Mouse (Mus musculus) megakaryocyte, adult 5-6 weeks (primary cell): ENCODE measurements around the gene Tcf7l2. TPM values are rescaled to one million over a fixed set of nuclear protein-coding genes. Genes with fewer than 3 reads are reported as not detected.

ENCODE experiments used
- ATAC-seq: 2 replicates; pipeline ENCODE4 v1.8.0; 2016; ENCODE audit warnings: mild to moderate bottlenecking, inconsistent platforms; ENCODE audit not compliant: poor library complexity, severe bottlenecking
- total RNA-seq, 2 experiments: library from RNA; stranded (forward) in 1 of 2; stranded (reverse) in 1 of 2; fragments of 153-499, 151-499 nt in 1 of 2; fragments of 221-1000, 200-1000 nt in 1 of 2; gene quantifications; 2 replicates each; pipeline versions ENCODE4 v1.2.3 to v1.2.4; 2015 to 2017

The Tcf7l2 gene
- total RNA-seq (2015): 0.47 and 1.4 TPM in 2 replicates
- total RNA-seq (2017): 0.41 and 0.81 TPM in 2 replicates

DNA sequence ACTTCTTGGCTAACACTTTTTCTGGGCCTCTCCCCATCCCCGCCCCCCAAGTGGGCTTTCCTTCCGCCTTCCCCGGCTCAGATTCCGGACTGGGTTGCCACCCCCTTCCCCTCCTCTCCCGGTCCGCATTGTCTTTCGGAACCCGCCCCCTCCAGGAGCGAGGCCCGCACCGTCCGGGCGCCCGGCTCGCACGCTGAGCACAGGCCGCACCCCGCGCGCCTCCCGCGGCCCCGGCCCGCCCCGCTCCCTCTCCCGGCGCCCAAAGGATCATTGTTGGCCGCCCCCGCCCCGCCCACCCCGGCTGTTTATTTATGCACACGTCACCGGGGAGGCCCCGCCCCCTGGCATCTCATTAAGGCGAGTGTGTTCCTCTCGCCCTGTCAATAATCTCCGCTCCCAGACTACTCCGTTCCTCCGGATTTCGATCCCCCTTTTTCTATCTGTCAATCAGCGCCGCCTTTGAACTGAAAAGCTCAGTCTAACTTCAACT lies at the start of gene Tcf7l2:
Gene Tcf7l2 (plus strand): TSS at position 382 of the 490 bp plus-strand sequence.
- peak; percentile 75 for ATAC-seq

- no peak for ATAC-seq
Measured at GRCm38 (mm10) chr19:55694651-55695050, 47.0 kb upstream of the Tcf7l2 start.

DNA sequence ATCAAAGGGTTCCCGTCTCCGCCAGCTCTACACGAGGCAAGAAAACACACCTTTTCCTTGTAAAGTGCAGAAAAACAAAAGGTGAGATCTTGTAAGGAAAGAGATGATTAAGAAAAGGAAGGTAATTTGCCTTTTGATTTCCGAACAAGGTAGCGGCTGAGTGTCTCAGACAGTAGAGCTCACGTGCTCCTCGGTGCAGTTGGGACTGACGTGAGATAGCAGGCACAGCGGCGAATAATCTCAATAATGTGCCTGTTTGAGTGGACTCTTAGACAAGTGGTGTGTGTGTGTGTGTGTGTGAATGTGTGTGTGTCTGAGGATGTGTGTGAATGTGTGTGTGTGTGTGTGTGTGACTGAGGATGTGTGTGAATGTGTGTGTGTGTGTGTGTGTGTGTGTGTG lies 46.2 kb upstream of the Tcf7l2 start:
- no peak for ATAC-seq

- ATAC-seq: no peak
Measured at GRCm38 (mm10) chr19:55698892-55699291, 42.7 kb upstream of the Tcf7l2 start.

DNA sequence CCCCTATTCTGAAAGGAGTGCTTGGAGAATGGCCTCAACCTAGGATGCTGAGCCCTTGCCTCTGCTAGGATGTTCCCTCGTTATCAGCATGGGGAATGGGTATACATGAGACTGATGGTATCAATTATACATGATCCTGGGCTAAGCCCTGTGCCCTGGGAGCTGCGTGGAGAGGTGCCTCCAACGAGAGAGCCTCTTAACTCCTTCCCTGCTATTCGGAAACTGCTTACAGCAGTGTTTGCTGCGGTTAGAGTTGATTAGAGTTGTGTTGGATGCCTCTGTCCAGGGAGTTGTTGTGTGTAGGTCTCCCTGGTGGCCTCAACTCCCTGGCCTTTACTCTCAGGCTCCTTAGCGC lies 41.4 kb upstream of the Tcf7l2 start:
- ATAC-seq: no peak

- peak; percentile 86 for ATAC-seq
Measured at GRCm38 (mm10) chr19:55700569-55701282, 40.9 kb upstream of the Tcf7l2 start.

- no peak for ATAC-seq
Measured at GRCm38 (mm10) chr19:55701283-55701633, 40.4 kb upstream of the Tcf7l2 start.

- no peak for ATAC-seq
Measured at GRCm38 (mm10) chr19:55702081-55702480, 39.5 kb upstream of the Tcf7l2 start.

DNA sequence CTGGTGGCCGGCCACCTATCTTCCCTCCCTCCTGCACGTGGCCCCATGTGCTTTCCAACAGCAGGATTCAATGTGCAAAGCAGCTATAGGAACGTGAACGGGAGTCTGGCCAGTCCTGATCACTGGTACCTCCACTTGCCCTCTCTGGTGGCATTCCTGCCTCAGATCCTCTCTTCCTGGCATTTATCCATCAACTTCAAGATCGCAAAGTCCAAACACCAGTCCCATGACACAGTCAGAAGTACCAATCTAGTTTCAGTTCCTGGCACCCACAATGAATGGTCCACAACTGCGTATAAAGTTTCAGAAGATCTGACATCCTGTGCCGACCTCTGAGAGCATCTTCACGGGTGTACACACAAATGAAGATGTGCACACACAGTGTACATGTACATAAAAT lies 38.9 kb upstream of the Tcf7l2 start:
- ATAC-seq: no peak

DNA sequence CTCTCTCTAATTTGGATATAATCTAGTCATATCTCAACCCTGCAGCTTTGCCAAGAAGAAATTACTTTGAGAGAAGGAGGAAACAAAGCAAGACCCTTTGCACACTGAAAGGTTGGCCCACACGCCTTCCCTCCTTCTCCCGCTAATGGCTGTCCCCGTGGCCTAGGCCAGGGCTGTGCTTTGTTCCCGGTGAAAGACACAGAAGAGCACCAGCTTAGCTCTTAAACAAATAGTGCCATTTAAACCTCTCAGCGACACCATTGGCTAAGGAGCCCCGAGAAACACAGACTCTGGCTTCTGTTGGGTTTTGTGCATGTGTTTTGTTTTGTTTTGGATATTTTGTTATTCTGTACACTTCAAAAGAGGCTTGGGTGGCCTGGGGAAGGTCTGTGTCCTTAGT lies 37.5 kb upstream of the Tcf7l2 start:
- no peak for ATAC-seq

GRCm38 (mm10) chr19:55706300-55706699 lies 35.3 kb upstream of the Tcf7l2 start:
- no peak for ATAC-seq

DNA sequence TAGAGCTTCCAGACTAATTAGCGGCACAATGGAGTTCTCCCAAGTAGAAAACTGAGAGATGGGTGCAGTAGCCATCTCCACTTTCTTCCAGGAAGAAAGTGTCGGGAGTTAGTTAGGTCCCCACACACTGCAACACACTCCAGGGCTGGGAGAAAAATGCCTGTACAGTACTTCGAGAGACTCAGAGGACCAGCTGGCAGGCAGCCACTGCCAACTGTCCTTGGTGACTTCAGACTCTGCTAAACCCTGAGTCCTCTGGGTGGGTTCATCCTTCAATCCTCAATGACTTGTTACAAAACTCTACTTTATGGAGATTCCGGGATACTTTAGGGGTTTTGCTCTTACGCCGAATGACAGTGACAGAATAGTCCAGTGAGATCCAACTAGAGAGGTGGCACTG lies 34.8 kb upstream of the Tcf7l2 start:
- no peak for ATAC-seq

GRCm38 (mm10) chr19:55708031-55708554 lies 33.5 kb upstream of the Tcf7l2 start:
- ATAC-seq: no peak

DNA sequence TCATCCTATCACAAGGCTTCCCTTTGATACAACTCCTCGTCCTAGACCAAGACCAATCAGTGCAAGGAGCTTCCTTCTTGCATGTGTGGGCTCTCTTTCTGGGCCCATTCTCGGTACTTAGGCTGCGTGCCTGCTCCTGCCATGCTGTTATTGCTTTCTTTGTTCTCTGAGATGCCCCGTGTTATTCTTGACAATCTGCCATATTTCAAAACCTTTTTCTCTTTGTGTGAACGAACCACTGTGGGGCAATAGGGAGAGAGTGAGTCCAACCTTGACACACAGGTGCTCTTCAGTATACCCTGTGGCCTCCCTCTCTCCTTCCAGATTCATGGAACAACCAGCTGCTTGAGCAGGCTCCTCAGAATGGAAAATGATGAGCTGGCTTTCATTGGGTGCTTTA lies 30.8 kb upstream of the Tcf7l2 start:
- no peak for ATAC-seq

GRCm38 (mm10) chr19:55711701-55712100 lies 29.9 kb upstream of the Tcf7l2 start:
- no peak for ATAC-seq

DNA sequence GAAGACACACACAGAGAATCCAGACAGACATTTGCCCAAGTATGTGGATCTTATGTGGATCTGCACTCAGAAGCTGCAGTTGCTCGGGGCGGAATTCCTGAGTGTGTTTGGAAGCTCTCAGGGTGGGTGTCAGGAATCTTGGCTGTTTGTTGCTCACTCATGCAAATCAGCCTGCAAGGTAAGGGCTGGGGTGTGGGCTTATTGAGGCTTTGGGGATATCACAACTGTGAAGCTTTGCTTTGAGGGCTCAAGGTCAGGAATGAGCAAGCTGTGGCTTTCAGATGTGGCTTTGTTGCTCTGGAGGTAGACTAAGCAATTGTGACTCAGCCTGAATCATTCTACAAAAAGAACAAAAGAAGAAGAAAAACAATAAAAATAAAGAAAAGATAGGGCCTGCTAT lies 28.9 kb upstream of the Tcf7l2 start:
- no peak for ATAC-seq

DNA sequence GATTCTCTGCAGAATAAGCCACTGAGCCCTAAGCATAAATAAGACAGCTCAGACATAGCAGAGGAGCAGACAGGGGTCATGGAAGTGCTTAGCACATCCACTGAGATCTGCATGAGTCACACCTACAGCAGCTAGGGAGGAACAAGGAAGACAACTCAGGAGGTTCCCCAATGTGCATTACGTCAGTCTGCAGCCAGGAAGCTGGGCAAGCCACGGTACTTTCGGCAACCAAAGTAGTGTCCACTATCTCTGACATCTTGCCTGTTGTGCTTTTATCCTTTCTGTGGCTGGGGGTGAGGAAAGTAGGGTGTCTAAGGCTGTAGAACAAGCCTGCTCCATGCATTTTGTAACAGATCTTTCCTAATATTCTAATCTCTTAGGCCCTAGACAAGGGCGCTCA lies 27.6 kb upstream of the Tcf7l2 start:
- ATAC-seq: peak; percentile 95

DNA sequence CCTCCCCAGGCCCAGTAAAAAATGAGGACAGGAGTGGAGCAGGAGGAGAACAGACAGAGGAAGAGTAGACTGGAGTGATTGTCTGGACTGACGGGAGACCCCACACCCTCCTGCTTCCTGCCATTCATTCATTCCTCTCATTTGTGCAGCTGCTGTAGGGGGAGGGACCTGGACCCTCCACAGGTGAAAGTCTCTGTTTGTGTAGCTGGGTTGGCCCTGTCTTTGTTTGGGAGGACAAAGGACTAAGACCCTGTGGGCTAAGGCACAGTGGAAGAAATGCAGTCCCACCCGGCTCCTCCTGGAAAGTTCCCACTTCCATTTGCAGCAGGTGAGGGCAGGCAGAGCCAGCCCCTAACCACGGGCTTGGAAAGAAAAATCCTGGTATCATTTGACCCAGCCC lies 27.0 kb upstream of the Tcf7l2 start:
- no peak for ATAC-seq

DNA sequence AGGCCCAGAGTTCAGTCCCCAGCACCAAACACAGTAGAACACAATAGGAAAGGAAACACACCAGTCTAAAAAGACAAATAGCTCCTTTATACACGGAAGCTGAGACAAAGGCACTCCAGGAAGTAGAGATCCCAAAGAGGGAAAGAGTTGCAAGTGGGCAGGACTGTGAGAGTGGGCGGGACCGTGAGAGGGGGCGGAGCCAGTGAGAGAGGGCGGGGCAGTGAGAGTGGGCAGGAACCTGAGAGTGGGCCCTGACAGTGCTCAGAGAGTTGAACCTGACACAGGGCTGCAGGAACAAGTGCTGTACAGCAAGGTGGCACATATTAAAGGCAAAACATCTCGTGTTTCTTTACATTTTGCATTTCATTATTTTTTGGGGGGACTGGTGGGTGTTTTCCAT lies 22.5 kb upstream of the Tcf7l2 start:
- ATAC-seq: no peak

DNA sequence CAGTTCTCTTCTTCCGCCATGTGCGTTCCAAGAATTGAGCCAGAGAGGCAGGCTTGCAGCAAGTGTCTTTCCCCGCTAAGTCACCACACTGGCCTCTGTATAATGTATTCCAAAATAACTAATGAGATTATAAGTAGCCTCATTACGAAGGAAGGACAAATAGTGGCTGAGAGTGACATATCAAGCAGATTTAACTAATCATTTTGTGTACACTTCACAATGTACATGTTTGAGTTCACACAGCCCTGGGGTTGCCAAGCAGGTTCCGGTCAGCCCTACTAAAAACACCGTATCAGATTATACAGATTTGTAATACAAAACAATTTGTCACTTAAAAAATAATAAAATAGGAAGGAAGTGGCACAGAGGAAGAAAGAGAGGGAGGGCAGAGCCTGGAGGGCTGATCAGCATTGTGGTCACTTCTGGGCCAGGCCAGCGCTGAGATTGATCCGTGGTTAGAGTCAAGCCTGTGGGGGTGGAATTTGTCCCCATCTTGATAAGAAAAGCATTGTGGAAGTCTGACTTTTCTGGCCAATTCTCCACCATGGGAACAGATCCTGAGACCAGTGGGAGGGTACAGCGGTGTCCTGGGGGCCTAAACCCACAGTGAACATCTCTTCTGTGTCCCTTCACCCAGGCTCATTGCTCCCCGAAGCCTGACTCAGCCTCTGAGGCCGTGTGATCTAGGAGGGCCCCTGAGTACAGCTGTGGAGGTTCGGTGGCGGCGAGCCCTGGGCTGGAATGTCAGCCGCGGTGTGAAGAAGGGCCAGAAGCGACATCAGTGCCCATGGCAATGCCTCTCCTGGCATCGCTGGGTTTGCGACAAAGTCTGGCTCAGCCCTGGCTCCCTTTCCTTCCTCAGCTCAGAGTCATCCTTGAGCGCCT lies 21.9 kb upstream of the Tcf7l2 start:
- no peak for ATAC-seq

- no peak for ATAC-seq
Measured at GRCm38 (mm10) chr19:55720409-55721092, 21.1 kb upstream of the Tcf7l2 start.
